ENCODE assay signal across 8 mouse cellular contexts in the genomic region with DNA sequence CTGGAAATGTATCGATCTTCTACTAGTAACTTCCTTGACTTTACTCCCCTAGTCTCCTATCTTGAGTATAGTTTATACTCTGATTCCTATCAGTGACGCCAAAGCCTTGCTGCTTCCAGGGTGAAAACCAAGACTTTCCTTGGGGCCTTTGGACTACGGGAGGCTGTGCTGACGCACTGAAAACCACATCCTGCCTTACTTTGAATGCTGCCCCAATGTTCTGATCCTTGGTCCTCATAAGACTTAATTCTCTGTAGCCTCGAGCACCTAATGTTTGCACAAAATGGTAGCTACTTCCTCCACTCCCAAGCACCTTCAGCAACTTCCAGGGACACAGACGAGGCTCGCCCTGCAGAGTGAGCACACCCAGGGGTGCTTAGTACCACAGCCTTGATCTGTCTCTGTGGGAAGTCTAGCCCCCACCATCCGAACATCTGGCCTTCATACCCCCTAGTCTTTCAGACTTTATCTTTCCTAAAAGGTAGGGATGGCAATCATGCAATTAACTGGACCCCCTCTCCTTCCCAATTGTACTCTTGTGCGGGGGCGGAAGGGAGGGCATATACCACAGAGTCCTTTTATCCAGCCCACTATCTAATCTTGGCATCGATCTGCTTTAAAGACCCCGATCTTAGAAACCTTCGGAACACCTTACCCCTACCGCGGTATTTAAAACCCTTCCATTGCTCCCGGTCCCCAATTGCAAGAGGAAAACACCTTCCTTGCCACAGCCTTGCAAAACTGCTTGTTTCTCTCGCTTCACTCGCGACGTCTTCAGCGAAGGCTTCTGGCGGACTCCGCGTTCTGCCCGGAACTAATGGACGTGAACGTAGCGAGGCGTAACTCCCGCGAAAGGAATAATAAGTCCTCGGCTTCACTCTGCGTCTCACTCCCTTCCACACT. TPM values are rescaled to one million over a fixed set of nuclear protein-coding genes. Genes with fewer than 3 reads are reported as not detected.
DNase-seq lines count a peak whose midpoint lies in the region; ATAC-seq and TF ChIP-seq lines count a peak whose summit lies in the region.

No protein-coding gene starts in this region.

- no peak for TF ChIP-seq CTCF in lung, embryonic 14.5 days (IDR thresholded peaks at IDR 0.05; ENCODE audit: low read depth)
- TF ChIP-seq CTCF in midbrain, postnatal 0 days (IDR thresholded peaks at IDR 0.05) = no peak

- no peaks in the 10 kb centered on the region for H3K27me3 ChIP-seq in lung, embryonic 14.5 days (ENCODE audit: insufficient read depth, low read length)
- H3K27me3 ChIP-seq in hindbrain, embryonic 16.5 days (replicated peaks; ENCODE audit: control insufficient read depth, insufficient read depth, low read length) = no peaks in the 10 kb centered on the region
- no peaks in the 10 kb centered on the region for H3K27me3 ChIP-seq in midbrain, postnatal 0 days (ENCODE audit: insufficient read depth, low read length)

- peaks cover 5% of the 10 kb centered on the region; the same call in 1 of the 2 replicates for H3K4me1 ChIP-seq in lung, embryonic 14.5 days (ENCODE audit: insufficient read depth)
- peaks cover 29% of the 10 kb centered on the region for H3K4me1 ChIP-seq in hindbrain, embryonic 16.5 days (ENCODE audit: control insufficient read depth, insufficient read depth, low read depth, low read length)
- H3K4me1 ChIP-seq in midbrain, postnatal 0 days (ENCODE audit: insufficient read depth, low read length) = peaks cover 15% of the 10 kb centered on the region; the same call in 1 of the 2 replicates

- no peak for DNase-seq in lung, embryonic 14.5 days
- no peak for DNase-seq in lung, postnatal 36 days
- no peak for DNase-seq in midbrain, postnatal 0 days (ENCODE audit: low spot score)
- DNase-seq in urinary bladder, postnatal 25 days (ENCODE audit: low spot score) = no peak
- no peak for DNase-seq in left cerebral cortex, adult 18-20 months (ENCODE audit: low spot score in 2 of 2)
- DNase-seq in layer of hippocampus, postnatal 25 days (ENCODE audit: extremely low spot score in 1 of 2, low spot score in 1 of 2) = no peak

- H3K27ac ChIP-seq in lung, embryonic 14.5 days (ENCODE audit: low read depth) = peak overlapping the region; percentile 78
- peak overlapping the region; percentile 80 for H3K27ac ChIP-seq in hindbrain, embryonic 16.5 days (ENCODE audit: low read depth, low read length)
- peak overlapping the region; percentile 77 for H3K27ac ChIP-seq in midbrain, postnatal 0 days (ENCODE audit: low read depth, low read length)

- peak overlapping the region; percentile 96 for H3K4me2 ChIP-seq in lung, embryonic 14.5 days
- peak overlapping the region; percentile 97 for H3K4me2 ChIP-seq in hindbrain, embryonic 16.5 days (ENCODE audit: low read length)
- peak overlapping the region; percentile 83 for H3K4me2 ChIP-seq in midbrain, postnatal 0 days (ENCODE audit: low read depth, low read length, poor library complexity, severe bottlenecking)

- peak; percentile 20 for ATAC-seq in lung, embryonic 14.5 days (ENCODE audit: insufficient read depth)
- 0 out of 2 replicates have a peak, but pooled peaks have one; percentile 13 for ATAC-seq in common myeloid progenitor, adult 5-6 weeks (replicated peaks; ENCODE audit: low read depth, poor library complexity, severe bottlenecking)
- ATAC-seq in hindbrain, embryonic 16.5 days = peak; percentile 24
- ATAC-seq in midbrain, postnatal 0 days (ENCODE audit: low FRiP score) = no peak

- peak overlapping the region; percentile 87 for H3K4me3 ChIP-seq in lung, embryonic 14.5 days (ENCODE audit: low read depth, low read length)
- H3K4me3 ChIP-seq in hindbrain, embryonic 16.5 days (ENCODE audit: low read length) = peak overlapping the region; percentile 98
- H3K4me3 ChIP-seq in midbrain, postnatal 0 days (ENCODE audit: low read depth, low read length) = peak overlapping the region; percentile 86

- H3K9ac ChIP-seq in lung, embryonic 14.5 days = peak overlapping the region; percentile 89
- H3K9ac ChIP-seq in hindbrain, embryonic 16.5 days (ENCODE audit: low read depth, low read length) = peak overlapping the region; percentile 75
- H3K9ac ChIP-seq in midbrain, postnatal 0 days (replicated peaks; ENCODE audit: low read length, poor library complexity, severe bottlenecking) = peak overlapping the region; percentile 66

- H3K9me3 ChIP-seq in lung, embryonic 14.5 days (ENCODE audit: low read depth, low read length) = no peaks in the 10 kb centered on the region
- no peaks in the 10 kb centered on the region for H3K9me3 ChIP-seq in hindbrain, embryonic 16.5 days (ENCODE audit: control insufficient read depth, low read length)
- no peaks in the 10 kb centered on the region for H3K9me3 ChIP-seq in midbrain, postnatal 0 days (ENCODE audit: low read length)

- 9% methylated on average over 33 of the region's 33 CpGs for WGBS in lung, embryonic 14.5 days
- 12% methylated on average over 33 of the region's 33 CpGs for WGBS in hindbrain, embryonic 16.5 days
- 12% methylated on average over 33 of the region's 33 CpGs for WGBS in midbrain, postnatal 0 days

- H3K36me3 ChIP-seq in lung, embryonic 14.5 days (ENCODE audit: insufficient read depth) = no peaks in the 10 kb centered on the region
- no peaks in the 10 kb centered on the region for H3K36me3 ChIP-seq in hindbrain, embryonic 16.5 days (ENCODE audit: control insufficient read depth, insufficient read depth, low read length)
- H3K36me3 ChIP-seq in midbrain, postnatal 0 days (ENCODE audit: insufficient read depth, low read length) = no peaks in the 10 kb centered on the region

RNA-seq across cellular contexts. Expression of a gene that starts 0.8 kb away (rescaled TPM):
- 3.3 and 3.4 TPM in 2 replicates for polyA plus RNA-seq in lung, embryonic 14.5 days (2014; fragmentation: Nextera tagmentation; extraction: Ambion mirVana)
- 5.4 and 5.7 TPM in 2 replicates for total RNA-seq in common myeloid progenitor, adult 5-6 weeks (2017)
- polyA plus RNA-seq in hindbrain, embryonic 16.5 days (2015; fragmentation: Nextera tagmentation; extraction: Ambion mirVana) = 2.8 TPM in 2 replicates
- 13.5 and 14.2 TPM in 2 replicates for total RNA-seq in midbrain, postnatal 0 days (2014; rRNA removed)
- 4.0 and 4.6 TPM in 2 replicates for polyA plus RNA-seq in midbrain, postnatal 0 days (2015; fragmentation: Nextera tagmentation; extraction: Ambion mirVana)
- 10 to 100 TPM; 17.9 to 18.4 TPM for total RNA-seq in left cerebral cortex, adult 18-20 months (2021)
- 10 to 100 TPM; 15.0 to 18.3 TPM for total RNA-seq in layer of hippocampus, postnatal 25 days (2021)
